Mouse (Mus musculus) lung, postnatal 36 days (tissue): Measurements from ENCODE around the gene Naaladl2.

Experiments
- DNase-seq: peaks from one replicate; pipeline ENCODE4 v3.0.0; 2022; ENCODE audit warnings: mixed read lengths

The Naaladl2 gene

GRCm38 (mm10) chr3:24938507-24939182, 205.4 kb downstream of the Naaladl2 start:
- DNase-seq = no peak

GRCm38 (mm10) chr3:24921811-24922210, 222.2 kb downstream of the Naaladl2 start:
- no peak for DNase-seq

GRCm38 (mm10) chr3:24921401-24921800, 222.7 kb downstream of the Naaladl2 start:
- DNase-seq = no peak

GRCm38 (mm10) chr3:24905425-24905960, 238.6 kb downstream of the Naaladl2 start:
- no peak for DNase-seq

GRCm38 (mm10) chr3:24888801-24889200, 255.3 kb downstream of the Naaladl2 start:
- no peak for DNase-seq

- DNase-seq = no peak
These were observed 271.8 kb downstream of the Naaladl2 start for GRCm38 (mm10) chr3:24872254-24872653.

GRCm38 (mm10) chr3:24852936-24853335, 291.1 kb downstream of the Naaladl2 start:
- no peak for DNase-seq

GRCm38 (mm10) chr3:24796739-24797138, 347.3 kb downstream of the Naaladl2 start:
- no peak for DNase-seq

- DNase-seq = no peak
These were observed 356.5 kb downstream of the Naaladl2 start for GRCm38 (mm10) chr3:24787451-24788148.

GRCm38 (mm10) chr3:24784108-24784507, 360.0 kb downstream of the Naaladl2 start:
- no peak for DNase-seq

- DNase-seq = peak; percentile 42
These were observed 360.6 kb downstream of the Naaladl2 start for GRCm38 (mm10) chr3:24783462-24783829.

- DNase-seq = peak; percentile 51
These were observed 361.1 kb downstream of the Naaladl2 start for GRCm38 (mm10) chr3:24782784-24783461.

- no peak for DNase-seq
These were observed 362.4 kb downstream of the Naaladl2 start for GRCm38 (mm10) chr3:24781687-24782086.

GRCm38 (mm10) chr3:24778416-24778815, 365.6 kb downstream of the Naaladl2 start:
- DNase-seq = peak; percentile 20

GRCm38 (mm10) chr3:24749055-24749454, 395.0 kb downstream of the Naaladl2 start:
- peak; percentile 2 for DNase-seq

- no peak for DNase-seq
These were observed 396.7 kb downstream of the Naaladl2 start for GRCm38 (mm10) chr3:24747182-24747856.

GRCm38 (mm10) chr3:24743946-24744345, 400.1 kb downstream of the Naaladl2 start:
- DNase-seq = no peak

- no peak for DNase-seq
These were observed 424.8 kb downstream of the Naaladl2 start for GRCm38 (mm10) chr3:24719181-24719749.

GRCm38 (mm10) chr3:24714770-24715169, 429.3 kb downstream of the Naaladl2 start:
- no peak for DNase-seq

GRCm38 (mm10) chr3:24705778-24706423, 438.2 kb downstream of the Naaladl2 start:
- no peak for DNase-seq

- DNase-seq = peak; percentile 26
These were observed 453.7 kb downstream of the Naaladl2 start for GRCm38 (mm10) chr3:24690162-24690915.
